Mouse (Mus musculus) spleen, postnatal 14 days (tissue): ENCODE data around the gene Nhlrc2.

ENCODE experiments used
- DNase-seq, 2 experiments: peaks; one replicate each; pipeline ENCODE4 v3.0.0; 2021 to 2022; ENCODE audit warnings: low spot score in 2 of 2

Gene Nhlrc2

DNA sequence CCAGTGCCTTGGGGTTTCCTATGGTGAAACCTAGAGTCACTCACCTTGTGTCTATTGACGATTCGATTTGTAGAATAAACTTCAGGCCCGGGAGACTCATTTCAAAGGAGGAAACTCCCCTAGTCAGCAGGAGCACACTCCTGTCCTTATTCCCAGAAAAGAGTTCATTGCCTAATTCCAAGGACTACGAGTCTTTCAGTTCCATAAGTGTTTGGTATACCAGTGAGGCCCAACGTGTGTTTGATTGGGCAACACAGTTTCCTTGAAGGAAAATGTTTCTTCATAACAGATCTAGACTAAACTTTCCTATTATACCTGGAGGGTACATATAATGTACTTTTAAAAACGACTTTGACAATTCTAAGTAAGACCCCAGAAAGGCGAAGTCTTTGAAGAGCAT, 73.8 kb downstream of the Nhlrc2 start:
- no peak for DNase-seq

DNA sequence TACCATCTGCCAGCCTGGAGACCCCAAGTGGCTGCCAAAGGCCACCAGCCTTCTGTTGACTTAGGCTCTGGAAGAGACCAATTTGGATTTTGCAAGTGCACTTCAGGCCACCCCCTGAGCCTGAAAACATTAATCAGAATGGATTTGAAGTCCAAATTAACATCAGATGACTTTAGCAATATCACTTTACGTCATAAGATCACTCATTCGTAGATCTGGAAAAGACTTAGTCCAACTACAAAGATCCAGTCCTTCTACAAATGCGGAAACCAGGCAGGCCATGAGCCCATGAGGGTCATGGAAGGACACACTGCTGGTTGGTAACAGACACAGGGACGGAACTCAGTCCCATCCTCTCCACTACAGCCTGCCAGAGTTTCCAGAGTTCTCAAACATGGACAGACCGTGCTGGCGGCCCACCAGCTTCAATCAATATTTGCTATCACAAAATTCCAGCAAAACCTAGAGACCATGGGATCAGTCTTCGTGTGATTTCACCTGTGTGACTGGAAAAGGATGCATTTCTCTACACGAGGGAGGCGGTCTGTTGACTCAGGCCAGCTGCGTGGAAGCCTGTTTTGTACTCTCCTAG, 79.9 kb downstream of the Nhlrc2 start:
- no peak for DNase-seq

GRCm38 (mm10) chr19:56629647-56630046, 81.6 kb downstream of the Nhlrc2 start:
- DNase-seq, result no peak

GRCm38 (mm10) chr19:56631017-56631416, 83.0 kb downstream of the Nhlrc2 start:
- no peak for DNase-seq

GRCm38 (mm10) chr19:56631451-56631901, 83.4 kb downstream of the Nhlrc2 start:
- DNase-seq, result no peak

- DNase-seq, result no peak
Observed at GRCm38 (mm10) chr19:56637035-56637683, 89.1 kb downstream of the Nhlrc2 start.

DNA sequence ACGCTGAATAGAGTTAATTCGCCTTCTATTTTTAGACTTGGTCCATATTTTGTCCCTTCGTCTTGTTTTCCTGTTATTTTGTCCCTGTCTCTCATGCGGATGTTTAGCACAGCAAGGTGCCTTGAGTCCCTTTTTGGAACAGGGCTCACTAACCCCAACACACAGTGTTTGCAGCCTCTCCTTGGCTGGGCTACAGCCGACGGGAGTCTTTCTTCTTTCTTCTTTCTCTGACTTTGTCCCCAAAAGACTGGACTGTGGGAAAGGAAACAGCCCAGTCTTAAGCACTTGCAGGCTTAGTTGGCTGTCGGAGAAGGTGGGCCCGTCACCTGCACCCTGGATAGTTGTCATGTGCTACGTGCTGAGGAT, 89.6 kb downstream of the Nhlrc2 start:
- DNase-seq, result no peak

- no peak for DNase-seq
Observed at GRCm38 (mm10) chr19:56647451-56648120, 99.5 kb downstream of the Nhlrc2 start.

DNA sequence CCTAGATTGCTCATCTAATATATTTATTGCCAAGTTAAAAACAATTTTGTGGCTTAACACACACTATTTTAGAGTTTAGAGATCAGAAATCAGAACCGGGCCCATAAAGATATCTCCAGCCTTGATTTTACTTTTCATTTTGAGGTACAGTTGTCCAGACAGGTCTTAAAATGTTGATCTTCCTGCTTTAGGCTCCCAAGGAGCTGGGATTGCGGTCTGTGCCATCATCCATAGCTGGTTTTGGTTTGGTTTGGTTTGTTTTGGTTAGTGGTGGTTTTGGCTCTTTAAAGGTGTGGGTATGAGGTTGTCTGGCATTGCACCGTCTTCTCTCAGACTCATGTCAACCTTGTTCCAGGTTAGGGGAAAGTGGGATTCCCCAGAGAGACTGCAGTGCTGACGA, 103.2 kb downstream of the Nhlrc2 start:
- no peak for DNase-seq

GRCm38 (mm10) chr19:56652034-56652962, 104.2 kb downstream of the Nhlrc2 start:
- no peak for DNase-seq
